Mouse (Mus musculus): ENCODE data around the gene Mecom.

Gene Mecom

DNA sequence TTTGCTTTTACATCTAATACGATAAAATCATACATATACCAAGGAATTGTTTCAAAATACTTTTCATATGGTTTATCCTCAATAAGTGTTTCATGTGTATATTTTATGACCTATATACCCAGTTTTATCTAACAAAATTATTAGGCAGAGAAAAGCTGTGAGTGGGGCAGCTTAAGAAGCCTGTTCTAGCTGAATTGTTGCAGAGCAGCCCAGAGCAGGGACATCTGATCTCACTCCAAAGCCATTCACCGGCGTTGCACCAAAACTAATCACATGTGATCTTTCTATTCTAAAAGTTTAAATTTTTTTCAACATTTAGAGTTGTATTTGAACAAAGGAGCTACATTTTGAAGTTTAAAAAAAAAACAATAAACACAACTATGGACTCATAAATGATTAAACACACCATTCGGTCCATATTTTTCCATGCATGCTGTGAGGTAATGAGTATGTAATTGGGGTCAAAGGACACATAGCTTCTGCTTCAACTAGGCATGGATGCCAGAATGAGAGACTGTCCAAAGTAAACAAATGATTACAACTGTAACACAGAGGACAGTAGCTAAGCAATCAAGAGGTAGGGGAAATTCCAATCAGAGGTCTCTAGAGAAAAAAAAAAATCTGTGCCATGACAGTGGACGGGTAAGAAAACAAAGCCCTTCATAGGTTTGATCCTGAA is 64.7 kb downstream of the Mecom start:
- DNase-seq (ENCODE audit: low spot score in 2 of 2) = no peak

DNA sequence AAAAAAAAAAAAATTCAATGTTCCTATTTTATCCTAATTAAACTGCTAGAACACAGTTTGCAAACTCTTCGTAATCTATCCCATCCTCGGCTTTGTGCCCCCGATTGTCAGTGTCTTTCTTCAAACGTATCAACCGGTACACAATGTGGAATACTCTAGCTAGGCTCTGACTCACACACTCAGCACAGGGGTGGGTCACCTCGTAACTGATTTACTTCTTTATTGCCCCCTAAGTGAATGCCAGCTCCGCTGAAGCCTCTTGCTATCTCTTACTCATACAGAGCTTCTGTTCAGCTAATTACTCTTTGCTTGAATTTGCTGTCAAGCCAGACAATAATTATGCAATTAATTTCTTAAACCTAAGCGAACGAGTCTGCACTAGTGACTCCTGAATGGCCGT is 66.1 kb downstream of the Mecom start:
- DNase-seq (ENCODE audit: low spot score in 2 of 2) = no peak

DNA sequence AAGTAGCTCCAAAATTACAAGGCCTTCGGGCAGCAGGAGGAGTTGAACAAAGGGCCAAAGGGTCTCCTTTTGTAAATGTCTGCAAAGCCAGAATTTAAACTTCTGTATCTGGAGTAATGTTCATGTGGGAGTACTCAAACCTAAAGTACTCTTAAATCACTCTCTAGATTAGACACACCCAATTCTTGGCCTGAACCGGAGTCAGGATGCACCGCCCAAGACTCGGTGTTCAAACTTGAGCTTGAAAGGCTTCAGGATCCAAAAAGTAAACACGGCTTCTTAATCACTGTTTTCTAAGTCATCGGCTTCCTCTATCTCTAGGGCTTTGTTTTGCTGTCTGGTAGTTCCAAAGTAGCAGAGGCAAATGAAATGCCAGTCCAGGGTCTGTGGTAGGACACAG is 67.3 kb downstream of the Mecom start:
- no peak for DNase-seq (ENCODE audit: low spot score in 2 of 2)

DNA sequence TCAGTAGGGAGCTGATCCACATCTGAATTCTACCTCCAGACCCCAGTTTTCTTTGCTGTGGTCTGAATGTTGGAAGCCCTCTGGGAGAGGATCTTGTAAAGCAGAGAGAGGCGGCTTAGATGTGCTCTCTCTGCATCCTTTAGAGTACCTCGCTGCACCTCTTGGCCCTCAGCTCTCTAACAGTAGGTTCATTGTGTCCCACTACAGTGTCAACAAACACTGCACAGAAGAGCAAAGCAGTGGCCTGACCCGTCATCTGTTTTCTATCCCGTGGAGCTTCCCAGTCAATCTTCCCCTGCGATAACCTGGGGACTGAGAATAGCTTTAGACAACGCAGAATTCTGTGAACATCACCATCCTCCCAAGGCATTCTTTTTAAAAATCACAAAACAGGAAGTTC is 69.6 kb downstream of the Mecom start:
- DNase-seq (ENCODE audit: low spot score in 2 of 2) = no peak

DNA sequence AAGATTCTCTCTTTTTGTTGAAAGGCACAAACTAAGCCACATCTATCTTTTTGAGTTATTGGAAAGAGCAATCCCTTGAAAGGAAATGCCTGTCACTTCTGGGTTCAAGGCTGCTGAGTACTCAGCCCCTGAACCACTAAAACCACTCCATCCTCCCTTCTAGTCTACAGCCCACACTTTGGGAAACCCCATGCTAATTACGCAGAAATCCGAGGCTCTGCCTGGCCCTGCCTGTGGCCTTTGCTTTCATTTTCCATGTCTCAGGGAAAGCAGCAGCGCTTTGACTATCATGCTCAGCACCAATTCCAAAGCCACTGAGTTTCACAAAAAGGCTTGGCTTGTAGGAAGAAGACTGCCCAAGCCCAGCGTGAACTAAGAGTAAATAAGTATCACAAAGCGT is 70.8 kb downstream of the Mecom start:
- no peak for DNase-seq (ENCODE audit: low spot score in 2 of 2)

DNA sequence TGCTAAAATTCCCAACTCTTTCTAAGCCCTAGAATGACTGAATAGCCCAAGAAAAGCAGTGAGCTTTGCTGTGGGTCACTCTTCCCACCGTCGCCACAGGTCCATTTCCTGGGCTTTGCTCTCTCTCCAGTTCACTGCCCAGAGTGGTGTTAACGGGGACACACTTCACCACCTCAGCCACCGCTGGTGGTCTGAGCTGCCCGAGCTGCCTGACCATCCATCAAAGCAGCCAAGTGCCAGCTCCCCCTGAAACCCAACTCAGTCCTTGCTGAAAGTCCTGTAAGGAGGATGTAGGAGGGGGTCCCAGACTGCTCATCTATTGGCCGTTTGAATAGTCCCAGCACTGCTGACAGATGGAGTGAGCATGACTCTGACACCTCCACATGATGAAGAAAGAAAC is 72.2 kb downstream of the Mecom start:
- no peak for DNase-seq (ENCODE audit: low spot score in 2 of 2)

DNA sequence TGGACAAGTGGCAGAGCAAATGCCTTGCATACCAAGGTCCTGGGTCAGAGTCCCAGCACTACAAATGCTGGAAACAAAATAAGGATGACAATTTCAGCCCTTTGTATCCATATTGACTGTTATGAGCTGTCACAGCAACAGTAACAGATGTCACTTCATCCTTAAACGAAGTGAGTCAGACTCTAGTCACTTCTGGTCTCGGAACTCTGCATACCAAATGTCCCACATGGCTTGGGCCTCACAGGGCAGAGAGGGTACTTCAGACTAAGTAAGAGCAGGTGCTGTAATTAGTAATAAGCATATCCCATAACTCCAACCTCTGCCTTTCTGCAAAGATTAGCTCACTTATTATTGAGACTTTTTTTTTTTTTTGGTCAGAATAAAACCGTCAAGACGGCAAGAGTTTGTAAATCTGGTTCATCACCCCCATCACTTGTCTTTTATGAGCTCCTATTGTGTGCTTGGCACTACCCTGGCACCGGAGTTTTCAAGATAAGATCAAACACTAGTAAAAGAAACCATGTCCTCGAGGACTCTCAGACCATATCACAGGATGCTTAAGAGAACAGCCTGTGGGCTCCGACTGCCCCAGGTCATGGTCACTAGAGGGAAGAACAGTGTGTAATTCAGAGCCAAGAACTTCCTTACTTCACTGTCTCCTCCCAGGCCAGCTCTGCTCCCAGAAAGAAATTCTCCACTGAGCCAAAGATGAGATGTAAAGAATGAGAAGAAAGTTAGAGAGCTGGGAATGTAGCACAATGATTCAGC is 79.6 kb downstream of the Mecom start:
- no peak for DNase-seq (ENCODE audit: low spot score in 2 of 2)

DNA sequence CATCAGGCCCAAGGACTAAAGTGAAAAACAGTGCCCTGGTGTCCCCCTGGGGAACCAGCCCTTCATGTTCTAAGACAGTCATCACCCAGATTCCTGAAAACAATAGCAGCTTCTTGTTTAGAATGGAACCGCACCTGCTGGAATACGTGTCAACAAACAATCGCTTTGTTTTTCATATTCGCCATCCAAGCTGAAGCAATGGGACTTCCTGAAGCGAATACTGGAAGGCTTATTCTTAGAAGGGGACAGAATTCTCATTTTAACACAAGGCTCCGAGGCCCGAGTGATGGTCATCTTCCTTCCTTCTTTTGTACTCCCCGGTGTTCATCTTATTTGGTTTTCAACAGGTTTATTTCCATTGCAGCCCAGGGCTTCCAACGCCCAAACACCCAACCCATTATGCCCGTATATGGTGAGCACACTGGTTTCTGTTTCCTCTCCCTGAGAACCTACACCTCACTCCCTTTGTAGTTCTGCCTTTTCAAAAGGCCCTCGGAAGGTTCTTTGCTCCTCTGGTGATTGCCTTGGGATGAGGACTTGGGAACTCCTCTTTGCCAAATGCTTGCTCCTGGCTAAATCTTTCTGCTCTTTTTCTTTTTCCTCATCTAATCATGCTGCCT is 81.7 kb downstream of the Mecom start:
- DNase-seq (ENCODE audit: low spot score in 2 of 2) = no peak

DNA sequence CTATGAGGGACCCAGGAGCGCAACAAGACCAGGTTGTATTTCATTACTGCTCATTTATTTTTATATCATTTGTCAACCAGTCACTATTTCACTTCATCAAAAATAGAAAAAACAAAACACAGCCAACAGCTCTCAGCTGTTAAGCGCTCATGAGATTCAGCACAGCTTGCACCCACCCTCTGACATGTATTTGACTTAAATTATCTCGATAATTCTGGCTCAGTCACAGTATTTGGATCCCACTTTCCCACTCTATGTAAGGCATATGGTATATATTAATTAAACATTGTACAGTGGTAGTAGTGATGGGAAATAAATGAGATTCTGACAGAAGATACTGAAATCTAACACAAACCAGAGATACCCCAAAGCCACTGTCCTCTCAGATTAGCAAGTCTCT is 83.3 kb downstream of the Mecom start:
- DNase-seq (ENCODE audit: low spot score in 2 of 2) = no peak

DNA sequence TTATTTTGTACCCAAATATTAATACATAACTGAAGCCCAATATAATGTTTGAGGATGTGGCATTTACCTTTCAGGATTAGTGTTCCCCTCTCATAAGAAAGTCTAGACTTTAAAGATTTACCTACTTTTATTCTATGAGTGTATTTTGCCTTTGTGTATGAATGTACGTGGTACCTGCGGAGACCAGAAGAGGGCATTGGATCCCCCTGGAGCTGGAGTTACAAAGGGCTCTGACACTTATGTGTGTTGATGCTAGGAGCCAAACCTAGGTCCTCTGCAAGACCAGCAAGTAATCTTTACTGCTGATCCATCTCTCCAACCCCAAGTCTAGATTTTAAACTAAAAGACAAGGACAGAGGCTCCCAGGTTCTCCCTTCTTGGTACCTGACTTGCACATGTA is 86.0 kb downstream of the Mecom start:
- DNase-seq (ENCODE audit: low spot score in 2 of 2) = no peak

DNA sequence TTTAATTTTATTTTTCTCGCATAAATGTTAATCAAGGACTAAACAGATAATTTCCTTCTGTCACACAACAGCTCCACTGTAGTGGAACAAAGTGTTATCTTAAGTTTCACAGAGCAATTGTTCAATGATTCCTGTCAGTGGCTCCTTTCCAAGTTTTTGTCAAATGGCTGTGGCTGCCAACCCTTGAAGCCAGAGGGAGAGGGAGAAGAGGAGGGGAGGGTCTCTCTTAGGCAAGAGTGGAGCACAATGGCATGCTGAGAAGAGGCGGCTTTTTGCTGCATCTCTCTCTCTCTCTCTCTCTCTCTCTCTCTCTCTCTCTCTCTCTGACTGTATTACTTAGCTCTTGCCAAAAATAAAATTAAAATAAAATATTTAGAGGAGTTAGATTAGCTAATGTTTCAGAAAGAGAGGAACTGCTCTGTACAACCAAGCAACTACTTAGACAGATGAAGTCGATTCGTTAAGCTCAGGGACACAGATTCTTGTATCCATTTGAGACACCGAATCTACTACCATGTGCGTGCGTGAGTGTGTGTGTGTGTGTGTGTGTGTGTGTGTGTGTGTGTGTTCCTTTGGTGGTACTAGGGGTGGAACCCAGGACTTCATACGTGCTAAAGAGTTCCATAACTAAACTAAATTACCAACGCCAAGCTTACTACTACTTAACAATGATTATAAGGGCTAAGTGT is 86.8 kb downstream of the Mecom start:
- no peak for DNase-seq (ENCODE audit: low spot score in 2 of 2)

DNA sequence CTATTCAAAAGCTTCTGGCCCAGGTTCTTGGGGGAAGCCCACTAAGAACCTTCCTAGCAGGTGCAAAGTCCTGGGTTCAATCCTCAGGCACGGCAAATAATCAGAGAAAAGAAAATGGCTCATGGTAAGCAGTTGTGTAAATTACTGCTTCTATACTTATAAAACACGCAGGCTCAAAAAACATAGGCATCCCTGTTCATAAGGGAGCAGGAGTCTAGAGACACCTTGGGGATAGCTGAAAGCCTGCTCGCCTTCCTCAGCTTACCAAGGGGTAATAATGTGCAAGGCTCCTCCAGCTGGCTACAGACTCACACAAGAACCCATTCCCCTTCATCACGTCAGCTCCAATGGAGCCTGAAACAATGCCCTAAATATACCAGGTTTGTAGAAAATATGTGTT is 88.2 kb downstream of the Mecom start:
- DNase-seq (ENCODE audit: low spot score in 2 of 2) = no peak

DNA sequence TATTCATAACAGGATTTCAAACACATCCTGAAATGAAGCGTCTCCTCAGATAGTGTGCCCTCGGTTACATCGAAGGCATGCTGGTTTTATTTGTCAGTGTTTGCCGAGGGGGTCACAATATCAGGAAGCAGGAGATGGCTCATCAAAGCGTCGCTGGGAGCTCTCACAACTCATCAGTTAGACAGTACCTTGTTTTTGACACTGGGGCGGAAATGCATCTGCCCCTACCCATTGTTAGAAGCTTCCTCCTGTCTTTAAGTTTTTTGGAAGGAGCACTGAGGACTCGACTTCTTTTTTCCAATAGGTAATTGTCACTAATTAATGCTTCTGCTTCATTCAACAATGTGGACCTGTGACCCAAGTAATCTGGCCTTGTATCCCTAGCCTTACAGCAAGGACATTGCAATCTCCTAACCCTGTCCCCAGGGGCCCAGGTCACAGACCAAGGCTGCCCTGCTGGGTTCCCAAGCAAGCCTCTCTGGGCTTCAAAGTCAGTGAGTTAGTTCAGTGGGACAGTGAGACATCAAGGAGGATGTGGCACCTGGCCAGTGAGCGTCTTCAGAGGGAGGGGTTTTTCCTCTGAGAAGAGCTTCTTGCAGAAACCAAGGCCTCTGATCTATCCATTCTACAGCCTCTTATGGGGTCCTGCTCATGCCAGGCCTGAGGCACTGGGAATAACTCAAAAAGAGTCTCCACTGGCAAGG is 89.7 kb downstream of the Mecom start:
- DNase-seq (ENCODE audit: low spot score in 2 of 2) = no peak

DNA sequence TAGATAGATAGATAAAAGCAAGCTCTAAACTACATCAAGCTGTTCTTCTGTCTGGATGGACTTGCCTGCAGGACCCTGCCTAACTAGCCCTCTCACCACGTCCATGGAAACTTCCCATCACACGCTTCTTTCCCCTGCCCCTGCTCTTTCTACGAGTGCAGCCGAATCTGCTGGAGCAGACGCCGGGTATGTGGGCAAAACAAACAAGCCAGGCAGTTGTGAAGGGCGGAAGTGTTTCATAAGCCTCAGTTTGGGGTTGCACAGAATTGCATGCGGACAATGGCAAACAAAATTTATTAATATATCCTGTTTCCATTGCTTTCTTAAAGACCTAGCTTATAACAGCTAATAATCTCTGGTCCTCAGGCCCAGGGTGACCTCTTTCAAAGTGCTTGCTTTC is 91.9 kb downstream of the Mecom start:
- DNase-seq (ENCODE audit: low spot score in 2 of 2) = no peak

DNA sequence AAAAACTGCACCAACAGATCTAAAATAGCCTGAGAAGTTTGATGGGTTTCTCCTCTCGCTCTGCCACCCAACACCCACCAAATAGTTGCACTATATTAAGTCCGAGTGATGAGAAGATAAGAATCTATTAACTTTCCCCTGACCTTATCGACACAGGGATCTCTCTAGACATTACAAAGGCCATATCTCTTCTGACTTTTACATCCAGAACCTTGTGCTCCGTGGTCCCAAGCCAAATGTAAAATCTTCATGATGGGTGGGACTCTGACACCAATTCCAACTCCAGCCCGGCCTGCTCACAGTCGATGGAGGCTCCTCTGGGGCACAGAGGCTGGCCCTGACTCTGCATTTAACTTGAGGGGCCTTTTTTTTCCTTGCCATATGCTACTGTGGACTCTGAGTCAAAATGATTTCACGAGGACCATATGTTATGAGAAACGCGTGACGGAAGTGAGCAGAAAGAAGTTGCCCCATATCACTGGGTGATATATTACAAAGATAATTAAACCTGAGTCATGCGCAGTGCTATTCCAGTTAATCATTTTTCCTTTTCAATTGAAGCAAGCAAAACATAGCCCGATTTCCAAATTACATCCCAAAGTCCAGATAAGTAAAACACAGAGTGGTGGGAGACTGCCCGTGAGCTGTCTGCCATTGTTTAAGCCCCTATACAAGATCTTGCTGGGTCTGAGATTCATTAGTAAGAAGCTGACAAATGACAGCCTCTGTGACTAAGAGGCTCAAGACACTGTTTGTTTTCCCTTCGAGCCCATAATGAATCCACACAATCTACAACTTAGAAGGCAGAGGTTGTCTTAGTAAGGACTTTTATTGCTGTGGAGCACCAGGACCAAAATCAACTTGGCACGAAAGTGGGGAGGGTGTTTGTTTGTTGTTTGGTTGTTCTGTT is 94.0 kb downstream of the Mecom start:
- no peak for DNase-seq (ENCODE audit: low spot score in 2 of 2)

DNA sequence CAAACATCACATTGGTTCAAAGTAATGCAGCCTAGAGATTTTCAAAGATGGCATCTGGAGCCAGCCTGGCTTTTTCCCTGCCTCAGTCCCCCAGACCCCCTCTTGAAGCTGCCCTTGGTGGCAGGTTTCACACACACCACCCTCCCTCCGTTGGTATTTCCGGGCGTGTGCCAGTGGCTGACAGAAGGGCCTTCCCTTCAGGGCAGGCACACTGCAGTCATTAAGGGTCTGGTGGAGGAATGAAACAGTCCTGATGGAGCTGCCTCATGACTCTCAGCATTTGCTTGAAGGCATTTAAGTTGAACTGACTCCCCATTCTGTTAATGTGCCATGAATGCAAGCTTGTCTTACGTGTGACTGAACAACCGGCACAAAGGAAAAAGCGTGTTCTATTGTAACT is 94.8 kb downstream of the Mecom start:
- DNase-seq (ENCODE audit: low spot score in 2 of 2) = no peak

DNA sequence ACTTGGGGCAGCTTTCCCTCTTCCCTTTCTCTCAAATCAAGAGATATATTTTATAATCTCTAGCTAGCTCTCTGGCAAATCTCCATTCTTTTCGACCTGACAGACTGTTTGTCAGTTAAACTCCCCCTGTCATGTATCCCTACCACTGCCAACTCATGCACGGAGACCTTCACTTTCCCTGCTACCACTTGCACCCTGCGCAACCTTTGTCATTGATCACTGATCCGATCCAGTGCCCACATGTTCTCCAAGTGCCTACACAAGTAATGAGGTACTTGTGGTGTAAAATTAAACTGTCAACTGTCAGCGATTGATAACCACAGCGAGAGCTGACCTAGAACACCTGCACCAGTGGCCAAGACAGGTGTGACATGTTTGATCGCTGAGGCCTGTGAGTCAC is 95.3 kb downstream of the Mecom start:
- DNase-seq (ENCODE audit: low spot score in 2 of 2) = no peak

DNA sequence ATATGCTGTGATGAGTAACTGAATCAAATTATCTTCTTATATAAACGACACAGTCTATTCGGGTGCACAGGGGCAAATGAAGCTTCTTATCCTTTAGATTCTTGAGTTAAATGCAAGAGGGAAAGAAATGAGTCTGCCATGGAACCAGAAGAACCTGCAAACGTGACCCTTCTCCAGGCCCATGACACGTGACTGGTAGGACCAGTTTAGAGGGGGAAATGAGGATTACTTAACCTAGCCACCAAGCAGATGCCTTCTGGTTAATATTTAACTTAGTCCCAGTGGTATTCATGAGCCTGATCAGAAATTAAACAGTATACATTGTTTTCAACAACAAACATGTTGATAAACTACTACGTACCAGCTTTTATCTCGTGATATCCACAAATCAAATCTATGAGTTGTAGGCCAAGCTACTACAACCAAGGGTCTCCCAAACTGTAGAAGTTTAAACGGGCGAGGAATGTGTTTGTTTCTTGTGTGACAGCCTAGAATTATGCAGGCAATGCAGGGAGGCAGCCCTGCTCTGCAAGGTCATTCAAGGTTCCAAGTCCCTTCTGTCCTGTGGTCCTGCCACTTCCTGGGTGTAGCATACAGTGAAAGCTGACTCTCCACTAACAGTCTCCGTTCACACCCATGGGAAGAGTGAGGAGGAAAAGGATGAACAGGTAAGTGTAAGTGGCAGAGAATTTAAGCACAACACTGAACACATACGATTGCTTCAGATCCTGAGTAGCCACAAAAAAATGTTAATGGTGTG is 97.4 kb downstream of the Mecom start:
- no peak for DNase-seq (ENCODE audit: low spot score in 2 of 2)

DNA sequence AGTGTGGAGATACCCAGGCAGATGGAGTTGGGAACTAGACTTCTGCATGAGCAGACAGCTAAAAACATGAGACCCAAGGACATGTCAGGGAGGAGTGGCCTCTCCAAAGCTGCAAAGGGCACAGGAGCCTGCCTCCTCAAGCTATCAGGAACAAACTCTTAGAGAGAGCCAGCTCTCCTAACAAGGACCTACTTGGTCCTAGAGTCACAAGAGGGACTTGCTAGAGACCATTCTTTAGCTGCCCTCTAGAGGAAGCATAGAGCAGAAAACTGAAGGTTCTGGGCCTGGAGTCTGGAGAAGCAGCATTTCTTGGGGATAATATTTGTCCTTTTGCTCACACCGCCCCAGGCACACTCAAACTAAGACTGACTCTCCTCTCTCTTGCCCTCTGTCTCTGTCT is 99.2 kb downstream of the Mecom start:
- DNase-seq (ENCODE audit: low spot score in 2 of 2) = no peak

DNA sequence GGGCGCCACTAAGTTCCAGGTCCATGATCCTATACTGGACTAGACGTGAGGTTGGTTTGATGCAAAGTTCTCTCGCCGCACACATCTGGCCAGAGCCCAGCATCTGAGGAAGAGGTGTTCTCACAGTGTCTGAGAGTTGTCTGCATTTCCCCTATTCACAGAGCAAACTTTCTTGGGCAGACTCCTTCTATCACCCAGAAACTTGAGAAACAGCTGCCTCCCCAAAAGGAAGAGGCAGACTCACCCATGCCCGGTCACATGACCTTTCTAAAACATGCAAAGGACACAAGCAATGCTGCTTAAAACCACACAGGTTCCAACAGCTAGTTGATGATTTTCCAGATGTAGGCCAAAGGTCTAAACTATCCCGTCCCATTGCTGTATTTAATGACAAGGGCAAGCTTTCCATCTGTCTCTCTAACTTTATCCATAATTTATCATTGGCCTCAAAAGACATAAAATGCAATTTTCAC is 101.8 kb downstream of the Mecom start:
- DNase-seq (ENCODE audit: low spot score in 2 of 2) = no peak
